Mouse (Mus musculus) adrenal gland, postnatal 10 days (tissue): ENCODE results near the gene Msh5. TPM values are rescaled to one million over a fixed set of nuclear protein-coding genes. Genes with fewer than 3 reads are reported as not detected.
A peak's percentile ranks its signal among the peaks of the same experiment; 100 is the strongest.

Source experiments
- DNase-seq: peaks from one replicate; pipeline ENCODE4 v3.0.0; 2021; ENCODE audit warnings: mixed read lengths
- long read RNA-seq, 2 experiments: library from polyadenylated mRNA; stranded (forward); transcript quantifications; one replicate each; pipeline ENCODE4 v2.0.0; 2021
- total RNA-seq, 2 experiments: library from RNA; stranded (reverse); gene quantifications; 2 replicates each; pipeline ENCODE4 v1.2.3; 2021

Gene Msh5
- total RNA-seq = 1 to 10 TPM; 2.3 to 5.0 TPM
- long read RNA-seq, experiment 1, partial matches to known transcripts = 0 of 3 reads
- long read RNA-seq, experiment 1, other reads (novel, unspliced or antisense) = 2 of 3 reads
- long read RNA-seq, experiment 2, partial matches to known transcripts = 1 of 2 reads
- long read RNA-seq, experiment 2, other reads (novel, unspliced or antisense) = 1 of 2 reads

DNA sequence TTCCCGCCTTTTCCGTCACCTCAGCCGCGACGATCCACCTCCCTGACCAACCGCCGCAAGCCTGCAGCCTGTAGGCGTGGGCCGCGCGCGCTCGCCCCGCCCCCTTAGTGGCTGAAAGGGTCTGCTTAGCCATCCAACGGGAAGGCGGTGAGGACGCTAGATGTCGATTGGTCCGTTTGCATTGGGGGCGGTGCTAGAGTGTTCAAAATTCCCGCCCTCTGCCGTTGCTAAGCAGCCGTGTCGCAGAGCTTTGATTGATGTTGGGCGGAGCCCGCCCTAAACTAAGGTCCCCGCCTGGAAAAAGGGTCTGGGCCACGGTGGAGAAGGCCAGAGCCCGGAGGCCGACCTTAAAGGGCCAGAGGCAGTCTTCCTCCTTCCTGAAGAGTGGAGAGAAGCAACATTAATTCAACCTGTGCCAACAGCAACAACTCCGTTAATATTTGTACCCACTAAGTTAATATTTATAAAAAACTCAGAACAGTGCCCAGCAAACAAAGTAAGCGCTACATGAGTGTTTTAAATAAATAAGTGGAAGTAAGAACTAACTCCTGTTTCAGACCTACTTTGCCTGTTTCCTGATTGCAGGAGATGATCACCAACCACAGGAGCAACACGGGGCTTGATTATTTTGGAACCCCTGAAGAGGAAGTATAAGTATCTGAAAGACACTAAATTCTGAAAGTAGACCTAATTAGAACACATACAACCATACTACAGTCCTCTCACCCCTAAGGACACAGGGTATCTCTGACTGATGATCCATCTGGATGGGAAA lies at the start of gene Msh5:
TSS of gene Msh5 (minus strand) at position 65 of the 775 bp plus-strand sequence.
- DNase-seq = peak; percentile 98

DNA sequence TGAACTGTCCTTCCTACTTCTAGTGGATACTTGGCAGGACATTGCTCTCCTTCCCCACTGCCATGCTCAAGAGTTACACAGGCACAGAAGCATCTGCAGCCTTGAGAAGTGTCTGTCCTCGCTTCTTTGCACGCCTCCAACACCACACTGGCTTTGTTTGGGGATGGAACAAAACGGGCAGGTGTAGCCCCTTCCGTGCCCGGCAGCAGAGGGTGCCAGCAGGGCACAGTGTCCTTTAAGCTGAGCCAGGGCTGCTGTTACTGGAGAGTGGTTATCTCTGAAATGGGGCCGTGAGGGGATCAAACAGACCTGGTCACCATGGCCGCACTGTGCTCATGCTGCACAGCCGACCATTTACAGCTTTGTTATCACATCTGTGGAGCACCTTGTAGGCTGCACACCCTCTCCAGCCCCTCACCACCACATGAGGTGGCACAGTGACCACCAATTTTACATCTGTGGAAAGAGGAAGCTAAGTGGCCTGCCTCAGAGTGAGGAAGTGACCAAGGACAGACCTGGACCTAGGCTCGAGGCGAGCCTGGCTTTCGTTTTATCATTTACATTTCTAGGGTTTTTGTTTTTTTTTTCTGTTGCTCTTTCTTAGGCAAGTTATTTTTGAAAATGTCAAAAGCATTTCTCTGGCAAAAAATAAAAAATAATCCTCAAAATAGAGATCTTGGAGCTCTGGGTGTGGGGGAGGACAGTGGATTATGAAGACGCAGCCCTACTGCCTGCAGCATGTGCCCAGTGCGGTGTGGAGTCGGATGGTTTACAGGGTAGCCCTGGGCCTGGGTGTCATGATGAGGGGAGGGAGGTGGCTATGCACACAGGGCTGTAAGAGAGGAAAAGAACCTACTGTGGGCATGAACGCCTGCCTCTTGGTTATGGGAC lies 48.2 kb upstream of the Msh5 start:
- no peak for DNase-seq

DNA sequence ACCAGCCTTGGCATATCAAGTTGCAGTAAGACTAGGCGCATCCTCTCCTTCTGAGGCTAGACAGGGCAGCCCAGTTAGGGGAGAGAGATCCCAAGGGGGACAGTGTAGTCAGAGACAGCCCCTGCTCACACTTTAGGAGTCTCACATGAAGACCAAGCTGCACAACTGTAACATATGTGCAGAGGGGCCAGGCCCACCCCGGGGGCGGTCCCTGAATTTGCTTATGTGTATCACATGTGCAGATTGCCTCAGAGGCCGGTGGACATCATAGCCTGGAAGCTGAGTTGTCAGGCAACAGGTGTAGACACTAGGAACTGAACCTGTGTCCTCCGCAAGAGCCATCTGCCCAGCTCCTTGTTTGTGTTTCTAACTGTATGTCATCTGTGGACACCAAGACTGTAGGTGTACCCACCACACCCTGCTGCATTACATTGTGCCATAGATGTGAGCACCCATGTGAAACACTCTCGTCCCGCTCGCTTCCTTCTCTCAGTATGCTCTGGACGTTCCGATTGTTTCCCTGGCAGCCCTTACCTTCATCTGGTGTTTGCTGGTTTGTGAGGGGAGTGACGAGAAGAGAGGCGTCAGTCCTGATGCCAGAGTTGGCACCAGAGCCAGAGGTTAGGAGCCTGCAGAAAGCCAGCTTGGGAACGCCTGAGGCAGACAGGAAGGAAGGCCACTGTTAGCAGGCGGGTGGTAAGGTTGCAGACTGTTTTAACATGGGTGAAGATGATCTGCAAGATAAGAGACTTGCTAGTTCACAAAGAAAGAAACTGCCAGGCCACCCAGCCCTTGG lies 46.1 kb upstream of the Msh5 start:
- no peak for DNase-seq

DNA sequence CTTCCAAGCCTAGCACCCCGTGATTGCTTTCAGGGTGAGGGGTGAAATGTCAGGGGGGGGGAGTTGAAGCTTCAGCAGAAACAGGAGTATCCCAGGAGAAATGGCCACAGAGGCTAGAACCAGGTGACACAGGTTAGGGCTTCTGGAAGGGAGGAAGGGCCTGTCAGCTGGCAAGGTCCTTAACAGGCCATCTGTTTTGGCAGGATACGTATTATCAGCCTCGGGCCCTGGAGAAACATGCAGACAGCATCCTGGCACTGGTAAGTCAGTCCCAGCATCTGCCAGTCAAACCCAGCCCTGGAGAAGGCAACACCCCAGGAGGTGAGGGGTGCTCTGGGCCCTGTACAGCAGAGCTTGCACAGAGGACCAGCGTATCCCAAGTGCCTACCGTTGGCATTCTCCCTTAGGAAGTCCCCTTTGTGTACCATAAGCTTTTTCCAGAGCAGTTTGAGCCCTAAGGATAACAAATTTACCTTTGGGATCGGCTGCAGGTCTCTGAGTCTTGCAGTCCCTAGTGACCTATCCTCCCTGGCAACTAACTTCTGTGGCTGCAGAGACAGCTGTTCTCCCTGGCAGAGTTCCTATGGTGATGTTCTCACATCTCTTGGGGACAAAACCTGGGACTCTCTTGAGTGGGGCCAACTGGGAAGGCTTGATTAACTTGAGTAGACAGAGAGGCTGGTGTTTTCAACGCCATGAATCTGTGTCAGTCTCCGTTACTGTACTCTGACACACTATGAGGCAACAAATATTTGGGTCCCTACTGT lies 43.8 kb upstream of the Msh5 start:
- peak; percentile 43 for DNase-seq

DNA sequence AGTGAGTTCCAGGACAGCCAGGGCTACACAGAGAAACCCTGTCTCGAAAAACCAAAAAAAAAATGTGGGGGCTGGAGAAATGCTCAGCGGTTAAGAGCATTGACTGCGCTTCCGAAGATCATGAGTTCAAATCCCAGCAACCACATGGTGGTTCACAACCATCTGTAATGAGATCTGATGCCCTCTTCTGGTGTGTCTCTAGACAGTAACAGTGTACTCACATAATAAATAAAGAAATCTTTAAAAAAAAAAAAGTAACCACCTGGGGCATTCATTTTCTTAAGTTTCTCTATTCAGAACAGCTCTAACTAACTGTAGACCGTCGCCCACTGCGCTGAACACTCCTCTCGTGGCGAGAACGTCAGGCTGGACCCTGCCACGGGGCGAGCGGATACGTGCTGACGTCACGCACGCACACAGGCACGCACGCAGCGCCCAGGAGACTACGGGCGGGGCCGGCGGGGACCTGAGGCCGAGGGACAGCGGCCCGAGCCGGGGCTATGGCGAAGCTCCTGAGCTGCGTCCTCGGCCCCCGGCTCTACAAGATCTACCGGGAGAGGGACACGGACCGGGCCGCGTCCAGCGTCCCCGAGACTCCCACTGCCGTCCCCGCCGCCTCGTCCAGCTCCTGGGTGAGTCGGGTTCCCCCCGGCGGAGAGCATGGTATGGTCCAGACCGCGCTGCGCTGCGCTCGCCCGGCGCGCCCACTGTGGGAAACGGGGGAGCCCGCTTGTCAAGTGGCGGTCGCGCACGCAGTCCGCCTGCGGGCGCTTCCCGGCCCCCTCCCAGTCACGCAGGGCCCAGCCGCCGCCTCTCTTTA lies 42.5 kb upstream of the Msh5 start, which contains the start of gene Abhd16a:
TSS of gene Abhd16a (plus strand) at position 439 of the 820 bp plus-strand sequence.
- peak; percentile 95 for DNase-seq

DNA sequence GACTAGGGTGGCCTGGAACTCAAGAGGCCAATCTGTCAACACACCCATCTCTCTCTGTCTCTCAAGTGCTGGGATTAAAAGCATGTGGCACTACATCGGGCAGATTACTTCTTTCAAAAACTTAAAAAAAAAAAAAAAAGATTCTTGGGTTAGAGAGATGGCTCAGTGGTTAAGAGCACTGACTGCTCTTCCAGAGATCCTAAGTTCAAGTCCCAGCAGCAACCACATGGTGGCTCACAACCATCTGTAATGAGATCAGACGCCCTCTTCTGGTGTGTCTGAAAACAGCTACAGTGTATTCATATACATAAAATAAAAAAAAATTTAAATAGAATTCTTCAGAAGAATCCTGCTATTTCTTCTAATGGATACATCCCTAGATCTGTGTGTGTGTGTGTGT lies 41.6 kb upstream of the Msh5 start:
- DNase-seq = no peak

DNA sequence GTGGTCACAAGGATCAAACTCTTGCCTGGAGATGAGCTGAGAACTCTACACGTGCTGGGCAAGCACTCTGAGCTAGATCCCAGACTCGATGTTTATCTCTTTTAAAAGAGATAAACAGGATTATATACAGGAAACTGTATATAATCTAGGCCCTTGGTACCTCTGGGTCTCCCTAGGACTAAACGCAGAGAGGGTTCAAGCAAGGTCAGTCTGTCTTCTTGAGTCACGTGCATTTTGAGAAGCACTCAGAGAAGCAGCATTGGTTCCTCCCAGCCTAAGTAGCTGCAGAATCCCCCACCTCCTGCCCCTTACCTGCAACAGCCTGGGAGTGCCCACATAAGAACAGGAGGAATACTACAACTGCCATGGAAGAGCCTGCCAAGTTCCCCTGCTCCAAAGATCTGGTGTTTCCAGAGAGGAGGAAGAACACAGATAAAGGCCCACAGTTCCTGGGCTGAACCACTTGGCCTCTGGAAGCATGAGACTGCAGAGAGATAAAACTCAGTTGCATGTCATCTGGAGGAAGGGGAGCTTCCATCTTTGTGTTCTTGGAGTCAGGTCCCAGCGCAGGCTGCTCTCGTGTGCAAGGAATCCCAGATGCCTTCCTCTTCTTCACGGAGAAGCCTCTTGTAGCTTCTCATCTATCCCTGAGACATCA lies 38.8 kb upstream of the Msh5 start, which contains the start of gene Ly6g6f:
TSS of gene Ly6g6f (minus strand) at position 403 of the 658 bp plus-strand sequence.
- DNase-seq = no peak

DNA sequence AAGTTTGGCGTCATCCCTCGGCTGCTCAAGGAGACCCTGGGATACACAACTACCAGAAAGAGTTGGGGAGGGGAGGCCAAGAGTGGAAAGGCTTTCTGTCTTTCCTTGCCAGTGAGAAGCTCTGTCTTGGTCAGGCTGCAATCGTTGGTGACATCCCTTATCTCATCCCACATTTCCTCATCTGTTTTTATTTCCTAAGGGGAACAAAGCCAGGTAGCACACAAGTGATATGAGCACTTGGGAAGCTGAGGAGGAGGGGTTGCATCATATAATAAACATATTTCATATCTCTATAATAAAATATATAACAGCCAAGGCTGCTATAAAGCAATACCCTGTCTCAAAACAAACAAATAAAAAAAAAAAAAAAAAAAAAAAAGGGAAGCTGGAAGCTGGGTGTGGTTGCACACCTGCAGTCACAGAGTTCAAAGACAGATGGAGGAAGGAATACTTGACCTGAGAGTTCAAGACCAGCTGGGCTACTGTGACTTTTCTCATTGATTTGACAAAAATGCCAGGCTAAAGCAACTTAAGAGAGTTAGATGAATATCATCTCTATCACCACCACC lies 37.5 kb upstream of the Msh5 start:
- DNase-seq = no peak

DNA sequence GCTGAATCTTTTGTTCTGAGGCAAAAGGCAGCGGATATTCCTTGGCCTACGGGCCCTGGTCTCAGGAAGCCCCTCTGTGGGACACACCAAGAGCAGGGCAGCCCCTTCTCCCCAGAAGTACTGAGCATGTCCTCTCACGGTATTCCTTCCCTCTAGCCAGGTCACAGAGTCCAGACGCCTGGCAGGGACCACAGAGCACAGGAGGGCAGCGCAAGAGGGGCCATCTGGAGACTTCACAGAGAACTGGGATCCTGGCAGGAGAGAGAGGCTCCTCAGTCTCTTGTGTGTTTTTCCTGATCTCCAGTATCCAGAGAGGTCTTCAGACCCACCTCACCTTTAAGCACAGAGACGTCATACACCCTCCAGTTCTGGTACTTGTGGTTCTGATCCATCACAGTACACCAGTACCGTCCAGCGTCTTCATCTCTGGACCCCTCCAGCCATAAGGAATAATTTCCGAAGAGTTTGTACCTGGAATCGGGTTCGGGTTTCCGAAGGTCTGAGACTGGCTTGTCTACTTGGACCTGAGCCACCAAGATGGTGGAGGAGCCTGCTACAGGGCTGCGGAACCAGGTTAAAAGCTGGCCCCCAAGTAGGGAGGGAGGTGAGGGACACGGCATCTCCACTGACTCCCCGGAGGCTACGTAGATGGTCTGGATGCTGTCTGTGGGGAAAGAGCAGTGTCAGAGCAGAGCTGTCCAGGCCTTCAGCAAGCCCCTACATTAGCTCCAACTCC lies 36.5 kb upstream of the Msh5 start:
- no peak for DNase-seq

DNA sequence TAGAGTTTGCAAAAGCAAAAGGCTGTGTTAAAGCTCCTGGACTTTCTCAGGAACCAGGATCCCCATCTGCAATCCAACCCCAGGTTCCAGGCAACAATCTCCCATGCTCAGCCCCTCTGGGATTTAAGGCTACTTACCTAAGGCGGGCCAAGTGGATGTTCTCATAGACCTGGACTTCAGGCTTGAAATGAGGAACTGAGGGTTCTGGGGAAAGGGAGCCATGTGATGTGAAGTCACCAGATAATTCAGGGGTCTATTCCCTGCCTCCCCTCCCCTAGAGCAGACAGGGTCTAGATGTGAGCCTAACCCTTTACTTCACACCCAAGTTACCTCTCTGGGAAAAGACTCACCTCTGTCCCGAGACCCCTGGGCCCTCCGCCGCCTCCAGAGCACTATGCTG lies 34.2 kb upstream of the Msh5 start:
- no peak for DNase-seq

DNA sequence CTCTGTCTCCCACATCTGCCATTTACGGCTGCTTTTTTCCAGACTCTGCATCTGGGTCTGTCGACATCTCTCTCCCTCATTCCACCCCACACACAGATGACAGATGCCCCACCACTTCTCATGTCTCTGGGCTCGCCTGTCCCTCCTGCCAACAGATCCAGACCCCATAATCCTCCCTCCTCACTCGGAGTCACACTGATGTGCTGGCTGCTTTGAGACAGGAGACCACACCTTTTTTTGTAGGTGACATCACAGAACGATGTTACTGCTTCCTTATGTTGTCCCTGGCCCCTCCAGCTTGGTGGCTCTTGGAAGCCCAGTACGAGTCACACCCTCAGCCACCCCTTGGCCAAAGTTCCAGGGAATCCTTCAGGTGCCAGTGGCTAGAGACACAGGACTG lies 33.7 kb upstream of the Msh5 start:
- DNase-seq = no peak

DNA sequence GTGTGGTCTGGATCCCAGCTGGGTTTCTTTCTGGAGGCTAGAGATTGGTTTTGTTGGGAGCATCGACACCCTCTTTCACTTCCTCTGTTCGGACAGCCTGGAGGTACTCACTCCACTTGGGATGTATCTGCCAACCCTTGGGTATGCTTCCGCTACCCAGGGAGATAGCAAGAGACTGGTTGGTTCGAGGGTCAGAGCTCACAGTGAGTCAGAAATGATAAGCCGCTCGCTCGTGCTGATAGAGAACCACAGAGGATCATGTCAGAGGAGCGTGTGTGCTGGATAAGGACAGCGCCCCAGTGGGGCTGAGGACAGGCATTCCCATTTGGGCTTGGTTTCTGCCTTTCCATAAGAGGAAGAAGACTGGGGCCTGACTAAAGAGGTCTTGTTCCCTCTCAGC lies 33.2 kb upstream of the Msh5 start:
- no peak for DNase-seq

DNA sequence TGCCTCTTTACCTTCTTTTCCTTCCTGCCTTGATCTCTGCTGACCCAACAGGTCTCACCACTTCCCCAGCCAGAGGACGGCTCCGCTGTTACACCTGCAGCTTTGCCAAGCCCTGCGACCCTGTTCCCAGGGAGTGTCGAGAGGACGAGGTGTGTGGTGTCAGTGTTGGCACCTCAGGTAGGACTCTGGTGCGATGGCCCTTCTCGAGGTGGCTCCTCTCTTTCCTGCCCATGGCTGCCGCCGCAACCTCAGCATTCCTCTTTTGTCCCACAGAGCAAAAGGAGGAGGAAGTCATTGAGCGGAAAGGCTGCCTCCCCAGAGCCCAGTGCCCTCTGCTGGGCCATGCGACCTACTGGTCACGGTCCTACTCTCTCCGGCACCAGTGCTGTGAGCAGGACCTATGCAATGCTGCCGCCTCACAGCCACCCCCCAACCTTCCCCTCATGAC lies 31.3 kb upstream of the Msh5 start, which contains the start of gene Ly6g6d:
TSS of gene Ly6g6d (minus strand) at position 280 of the 448 bp plus-strand sequence.
- DNase-seq = peak; percentile 53

DNA sequence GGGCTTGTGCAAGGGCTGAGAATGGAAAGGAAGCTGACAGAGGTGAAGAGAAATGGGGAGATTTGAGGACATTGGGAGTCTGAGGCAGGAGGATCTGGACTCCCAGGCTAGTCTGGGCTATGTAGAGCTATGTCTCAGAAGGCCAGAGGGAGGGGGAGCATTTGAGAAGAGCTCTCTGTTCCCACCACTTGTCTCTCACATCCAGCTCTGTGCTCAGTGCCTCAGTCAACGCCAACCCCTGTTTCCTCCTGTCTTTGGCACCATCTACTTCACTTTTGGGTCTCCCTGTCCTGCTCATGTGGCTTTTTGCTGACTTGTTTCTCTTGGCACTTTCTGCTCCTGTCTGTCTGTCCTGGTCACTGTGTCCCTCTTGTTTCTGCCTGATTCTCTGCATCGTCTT lies 30.7 kb upstream of the Msh5 start:
- no peak for DNase-seq

DNA sequence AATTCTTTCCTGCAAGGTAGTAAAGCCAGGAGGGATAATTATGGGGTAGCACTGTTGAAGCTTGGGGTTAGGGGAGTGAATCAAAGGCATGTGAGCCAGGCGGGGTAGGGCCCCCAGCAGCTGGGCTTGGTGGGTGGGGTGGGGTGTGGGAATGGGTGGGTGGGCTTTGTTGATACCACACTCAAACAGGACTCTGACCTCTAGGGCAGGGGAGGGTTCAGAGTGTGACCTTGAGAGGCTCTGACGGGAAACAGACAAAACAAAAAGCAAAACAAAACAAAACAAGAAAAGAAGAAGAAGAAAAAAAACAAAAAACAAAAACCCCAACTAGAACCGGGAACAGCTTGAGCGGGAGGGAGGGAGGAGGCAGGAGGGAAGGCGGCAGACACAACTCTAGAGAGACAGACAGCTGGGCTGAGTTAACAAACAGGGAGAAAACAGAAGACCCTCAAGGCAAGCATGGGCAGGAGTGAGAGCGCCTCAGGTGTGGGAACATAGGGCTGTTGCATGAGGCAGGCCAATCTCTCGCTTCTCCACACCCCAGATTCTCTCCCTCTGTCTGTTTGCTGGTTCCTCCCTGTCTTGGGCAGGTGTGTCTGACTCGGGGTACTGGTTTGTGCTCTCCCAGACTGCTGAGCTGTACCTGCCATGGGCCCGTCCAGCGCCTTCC lies 30.1 kb upstream of the Msh5 start, which contains the start of gene Ly6g6e:
TSS of gene Ly6g6e (plus strand) at position 396 of the 670 bp plus-strand sequence.
- DNase-seq = no peak

DNA sequence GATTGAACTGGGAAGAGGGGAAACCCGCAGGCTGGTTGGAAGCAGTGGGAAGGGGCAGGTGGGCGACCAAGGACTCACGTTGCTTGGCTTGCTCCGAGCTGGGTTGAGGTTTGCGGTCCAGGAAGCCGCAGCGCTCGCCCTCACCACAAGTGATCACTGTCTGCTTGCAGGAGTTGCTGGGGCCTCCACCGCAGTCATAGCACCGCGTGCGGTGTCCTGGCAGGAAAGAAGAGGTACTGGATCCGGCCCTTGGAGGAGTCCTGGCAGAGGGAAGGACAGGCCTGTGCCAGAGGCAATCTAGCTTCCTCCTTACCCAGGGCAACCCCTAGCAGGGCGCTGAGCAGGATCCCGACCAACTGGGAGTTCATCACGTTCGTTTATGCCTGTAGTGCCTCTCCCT lies 27.6 kb upstream of the Msh5 start:
- no peak for DNase-seq

DNA sequence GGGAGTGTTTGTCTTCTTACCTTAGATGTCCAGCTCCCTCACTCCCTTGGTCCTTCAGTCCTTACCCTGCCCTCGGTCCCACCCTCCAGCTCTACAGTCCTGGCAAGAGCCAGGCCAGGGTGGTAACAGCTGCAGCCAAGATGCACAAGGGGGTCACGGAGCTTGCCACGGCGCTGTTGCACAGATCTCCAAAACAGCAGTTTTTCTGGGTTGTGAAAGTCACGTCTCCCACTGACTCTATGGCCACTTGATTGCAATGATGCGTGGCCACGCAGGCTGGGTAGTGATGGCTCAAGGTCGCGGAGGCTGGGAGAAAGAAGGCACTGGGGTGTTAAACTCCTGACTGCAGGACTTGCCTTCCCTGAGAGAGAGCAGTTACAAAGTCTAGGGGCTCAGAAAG lies 24.9 kb upstream of the Msh5 start:
- DNase-seq = no peak
